ENCODE assay signal across 16 mouse cellular contexts in genomic region chr9:71512899-71513298, GRCm38 (mm10).
"Had no signal": no experiment of that assay in that cellular context is flagged by ENCODE, and none has a peak within 500 bp of the region (broad histone marks: within the 10 kb centered on the region; RNA-seq: fewer than 3 reads in every experiment).

No protein-coding gene starts in this region.

- ATAC-seq: intestine, postnatal 0 days; lung, postnatal 0 days; midbrain, embryonic 15.5 days had no signal

- H3K9me3 ChIP-seq: midbrain, embryonic 15.5 days; neural tube, embryonic 12.5 days; stomach, embryonic 15.5 days had no signal

- H3K4me1 ChIP-seq: megakaryocyte, embryonic 14.5 days; midbrain, embryonic 15.5 days; neural tube, embryonic 12.5 days; stomach, embryonic 15.5 days had no signal

- H3K9ac ChIP-seq: liver, embryonic 14.5 days; midbrain, embryonic 15.5 days; neural tube, embryonic 12.5 days; stomach, embryonic 15.5 days had no signal

- DNase-seq: kidney, adult 8-10 months; kidney, postnatal 4 days; lung, adult 18-20 months; lung, postnatal 4 days; thymus, adult 2 months; thymus, postnatal 36 days had no signal

- H3K27me3 ChIP-seq: midbrain, embryonic 15.5 days; neural tube, embryonic 12.5 days; stomach, embryonic 15.5 days had no signal

- H3K27ac ChIP-seq: kidney, postnatal 0 days; layer of hippocampus, adult 2 months; liver, embryonic 14.5 days; midbrain, embryonic 15.5 days; neural tube, embryonic 12.5 days; stomach, embryonic 15.5 days had no signal

- H3K4me3 ChIP-seq: layer of hippocampus, adult 2 months; megakaryocyte, embryonic 14.5 days; midbrain, embryonic 15.5 days; neural tube, embryonic 12.5 days; stomach, embryonic 15.5 days had no signal

- H3K4me2 ChIP-seq: midbrain, embryonic 11.5 days; midbrain, embryonic 15.5 days; neural tube, embryonic 12.5 days; stomach, embryonic 15.5 days had no signal

- H3K36me3 ChIP-seq: midbrain, embryonic 15.5 days; neural tube, embryonic 12.5 days; stomach, embryonic 15.5 days had no signal
